Mouse (Mus musculus): ENCODE results near the gene B3galt4.

DNA sequence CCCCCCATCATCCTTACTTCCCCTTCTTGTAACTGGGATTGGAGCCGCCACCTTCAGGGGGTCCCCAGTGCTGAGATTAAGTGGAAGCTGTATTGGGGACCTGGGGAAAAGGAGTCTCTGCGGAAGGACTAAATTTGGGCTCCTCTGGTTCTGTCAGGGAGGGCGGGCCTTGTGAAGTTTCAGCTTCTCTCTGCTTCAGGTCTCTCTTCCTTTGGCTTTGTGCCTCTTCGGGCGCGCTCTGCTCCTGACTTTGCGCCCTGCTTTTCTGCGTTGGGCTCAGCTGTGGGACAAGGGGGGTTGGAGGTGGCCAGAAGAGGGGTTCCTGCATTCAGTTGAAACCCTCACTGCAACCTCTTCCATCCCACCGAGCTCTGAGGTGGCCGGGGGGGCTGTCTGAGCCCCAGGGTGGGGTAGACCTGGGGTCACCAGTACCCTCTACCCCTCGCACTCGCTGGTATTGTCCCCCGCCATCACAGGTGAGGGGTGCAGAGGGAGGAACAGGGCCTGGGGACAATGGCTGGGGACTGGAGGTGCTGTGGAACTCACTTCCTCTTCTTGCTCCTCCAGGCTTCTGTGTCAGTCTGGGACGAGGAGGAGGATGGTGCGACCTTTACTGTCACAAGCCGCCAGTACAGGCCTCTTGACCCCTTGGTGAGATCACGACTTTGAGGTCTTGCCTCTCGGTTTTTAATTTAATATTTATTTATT lies 20.0 kb downstream of the B3galt4 start:
- TF ChIP-seq POLR2A (IDR thresholded peaks at IDR 0.05; ENCODE audit: borderline replicate concordance, control insufficient read depth, low read depth, low read length) = no peak
- TF ChIP-seq CTCF (IDR thresholded peaks at IDR 0.05; ENCODE audit: control insufficient read depth, insufficient read depth, low read length) = no peak
